ENCODE assay signal across 27 mouse cellular contexts in genomic region chr4:29466315-29466714, GRCm38 (mm10).
A peak's percentile ranks its signal among the peaks of the same experiment; 100 is the strongest.
DNase-seq lines count a peak whose midpoint lies in the region; ATAC-seq and TF ChIP-seq lines count a peak whose summit lies in the region.
"Had no signal": no experiment of that assay in that cellular context is flagged by ENCODE, and none has a peak within 500 bp of the region (broad histone marks: within the 10 kb centered on the region; RNA-seq: fewer than 3 reads in every experiment).

No protein-coding gene starts in this region.

- peak; percentile 44; the same call in 1 of the 2 replicates for TF ChIP-seq CTCF in kidney, postnatal 0 days (IDR thresholded peaks at IDR 0.05; ENCODE audit: low read depth)

- H3K36me3 ChIP-seq in forebrain, embryonic 14.5 days (ENCODE audit: control insufficient read depth, insufficient read depth, low read length), result no peaks in the 10 kb centered on the region
- H3K36me3 ChIP-seq in forebrain, embryonic 13.5 days (ENCODE audit: poor library complexity, severe bottlenecking), result no peaks in the 10 kb centered on the region
- H3K36me3 ChIP-seq in kidney, postnatal 0 days (ENCODE audit: insufficient read depth, low read length), result no peaks in the 10 kb centered on the region
- H3K36me3 ChIP-seq: embryonic facial prominence, embryonic 15.5 days; heart, embryonic 15.5 days; limb, embryonic 13.5 days; liver, embryonic 12.5 days; midbrain, embryonic 12.5 days; neural tube, embryonic 13.5 days had no signal

- H3K27ac ChIP-seq in forebrain, embryonic 14.5 days (ENCODE audit: low read depth, low read length), result no peak overlapping the region
- H3K27ac ChIP-seq in forebrain, embryonic 13.5 days, result no peak overlapping the region
- H3K27ac ChIP-seq in kidney, postnatal 0 days, result no peak overlapping the region
- H3K27ac ChIP-seq: embryonic facial prominence, embryonic 15.5 days; heart, embryonic 15.5 days; limb, embryonic 13.5 days; liver, embryonic 12.5 days; midbrain, embryonic 12.5 days; neural tube, embryonic 13.5 days had no signal

- H3K4me1 ChIP-seq in forebrain, embryonic 14.5 days (ENCODE audit: control insufficient read depth, insufficient read depth, low read length), result no peaks in the 10 kb centered on the region
- H3K4me1 ChIP-seq in forebrain, embryonic 13.5 days, result no peaks in the 10 kb centered on the region
- H3K4me1 ChIP-seq in kidney, postnatal 0 days (replicated peaks; ENCODE audit: insufficient read depth, low read length), result no peaks in the 10 kb centered on the region
- H3K4me1 ChIP-seq: embryonic facial prominence, embryonic 15.5 days; heart, embryonic 15.5 days; limb, embryonic 13.5 days; liver, embryonic 12.5 days; midbrain, embryonic 12.5 days; neural tube, embryonic 13.5 days had no signal

- ATAC-seq in forebrain, embryonic 14.5 days, result no peak
- ATAC-seq in forebrain, embryonic 13.5 days, result no peak
- no peak for ATAC-seq in kidney, postnatal 0 days (replicated peaks; ENCODE audit: low FRiP score, low read depth)
- ATAC-seq: CD4-positive, CD25-positive, alpha-beta regulatory T cell, adult 4 months; hindbrain, embryonic 16.5 days; liver, embryonic 12.5 days had no signal

- WGBS in forebrain, embryonic 14.5 days, result 71% methylated on average over 2 of the region's 2 CpGs
- 72% methylated on average over 2 of the region's 2 CpGs for WGBS in forebrain, embryonic 13.5 days
- WGBS in kidney, postnatal 0 days, result 53% methylated on average over 2 of the region's 2 CpGs

- H3K4me3 ChIP-seq in forebrain, embryonic 14.5 days (ENCODE audit: low read depth, low read length), result no peak overlapping the region
- no peak overlapping the region for H3K4me3 ChIP-seq in forebrain, embryonic 13.5 days
- H3K4me3 ChIP-seq in kidney, postnatal 0 days (replicated peaks; ENCODE audit: low read depth, low read length), result no peak overlapping the region
- H3K4me3 ChIP-seq: embryonic facial prominence, embryonic 15.5 days; heart, embryonic 15.5 days; limb, embryonic 13.5 days; liver, embryonic 12.5 days; midbrain, embryonic 12.5 days; myocyte; neural tube, embryonic 13.5 days had no signal

- H3K4me2 ChIP-seq in forebrain, embryonic 14.5 days (ENCODE audit: low read length), result no peak overlapping the region
- H3K4me2 ChIP-seq in forebrain, embryonic 13.5 days, result no peak overlapping the region
- no peak overlapping the region for H3K4me2 ChIP-seq in kidney, postnatal 0 days (ENCODE audit: low read length)
- H3K4me2 ChIP-seq: embryonic facial prominence, embryonic 15.5 days; heart, embryonic 15.5 days; limb, embryonic 13.5 days; liver, embryonic 12.5 days; midbrain, embryonic 12.5 days; neural tube, embryonic 13.5 days had no signal

- DNase-seq in forebrain, embryonic 14.5 days (ENCODE audit: low spot score), result peak; percentile 48
- peak; percentile 71 for DNase-seq in kidney, postnatal 0 days (ENCODE audit: low spot score)
- DNase-seq in kidney, adult 18-20 months, result no peak
- DNase-seq in retina, embryonic 14.5 days (ENCODE audit: low spot score), result peak; percentile 19
- no peak for DNase-seq in retina, postnatal 1 day
- no peak for DNase-seq in right cerebral cortex, postnatal 25 days
- no peak for DNase-seq in urinary bladder, postnatal 36 days (ENCODE audit: low spot score in 2 of 2)
- DNase-seq: cerebellum, adult 18-20 months; cerebellum, postnatal 25 days; gastrocnemius, postnatal 36 days; heart, postnatal 36 days; kidney, adult 8-10 months; kidney, postnatal 14 days; layer of hippocampus, postnatal 36 days; lung, adult 18-20 months; lung, postnatal 14 days; thymus, adult 2 months had no signal

- no peak overlapping the region for H3K9ac ChIP-seq in forebrain, embryonic 14.5 days (ENCODE audit: low read length)
- no peak overlapping the region for H3K9ac ChIP-seq in forebrain, embryonic 13.5 days
- no peak overlapping the region for H3K9ac ChIP-seq in kidney, postnatal 0 days (ENCODE audit: low read depth, low read length)
- H3K9ac ChIP-seq: embryonic facial prominence, embryonic 15.5 days; heart, embryonic 15.5 days; limb, embryonic 13.5 days; liver, embryonic 12.5 days; midbrain, embryonic 12.5 days; neural tube, embryonic 13.5 days had no signal

- no peaks in the 10 kb centered on the region for H3K9me3 ChIP-seq in forebrain, embryonic 14.5 days (replicated peaks; ENCODE audit: control insufficient read depth, low read length)
- H3K9me3 ChIP-seq in forebrain, embryonic 13.5 days (replicated peaks), result no peaks in the 10 kb centered on the region
- H3K9me3 ChIP-seq in kidney, postnatal 0 days (replicated peaks; ENCODE audit: low read length), result no peaks in the 10 kb centered on the region
- H3K9me3 ChIP-seq: embryonic facial prominence, embryonic 15.5 days; heart, embryonic 15.5 days; limb, embryonic 13.5 days; liver, embryonic 12.5 days; midbrain, embryonic 12.5 days; neural tube, embryonic 13.5 days had no signal

- no peaks in the 10 kb centered on the region for H3K27me3 ChIP-seq in forebrain, embryonic 14.5 days (replicated peaks; ENCODE audit: control insufficient read depth, insufficient read depth, low read length)
- H3K27me3 ChIP-seq in forebrain, embryonic 13.5 days, result no peaks in the 10 kb centered on the region
- H3K27me3 ChIP-seq in kidney, postnatal 0 days (ENCODE audit: insufficient read depth, low read length), result no peaks in the 10 kb centered on the region
- H3K27me3 ChIP-seq: embryonic facial prominence, embryonic 15.5 days; heart, embryonic 15.5 days; limb, embryonic 13.5 days; liver, embryonic 12.5 days; midbrain, embryonic 12.5 days; neural tube, embryonic 13.5 days had no signal

Comparison
In these comparisons a context has a peak if more than half of its experiments do, and no peak if none do; other contexts are left out.
1. DNase-seq: peak in forebrain, embryonic 14.5 days (single experiment), kidney, postnatal 0 days (single experiment) and retina, embryonic 14.5 days (single experiment); none in kidney, adult 18-20 months (single experiment), retina, postnatal 1 day (single experiment), right cerebral cortex, postnatal 25 days (single experiment) and urinary bladder, postnatal 36 days (0 of 2).